25 mouse cellular contexts compared by ENCODE assay signal in genomic region chr14:13399226-13400020, GRCm38 (mm10).
DNase-seq lines count a peak whose midpoint lies in the region; ATAC-seq lines count a peak whose summit lies in the region.
"Had no signal": no experiment of that assay in that cellular context is flagged by ENCODE, and none has a peak within 500 bp of the region (broad histone marks: within the 10 kb centered on the region; RNA-seq: fewer than 3 reads in every experiment).

No protein-coding gene starts in this region.

- no peak overlapping the region for H3K9ac ChIP-seq in kidney, embryonic 14.5 days (ENCODE audit: low read depth, low read length)
- H3K9ac ChIP-seq: embryonic facial prominence, embryonic 12.5 days; heart, embryonic 12.5 days; intestine, embryonic 15.5 days; limb, embryonic 13.5 days; liver, embryonic 12.5 days had no signal

- no peaks in the 10 kb centered on the region for H3K27me3 ChIP-seq in kidney, embryonic 14.5 days (ENCODE audit: control insufficient read depth, insufficient read depth, low read length)
- H3K27me3 ChIP-seq: embryonic facial prominence, embryonic 12.5 days; heart, embryonic 12.5 days; intestine, embryonic 15.5 days; limb, embryonic 13.5 days; liver, embryonic 12.5 days had no signal

- H3K4me3 ChIP-seq in kidney, embryonic 14.5 days (ENCODE audit: low read length), result no peak overlapping the region
- H3K4me3 ChIP-seq: embryonic facial prominence, embryonic 12.5 days; heart, embryonic 12.5 days; hindbrain, embryonic 10.5 days; intestine, embryonic 15.5 days; limb, embryonic 13.5 days; liver, embryonic 12.5 days had no signal

- no peak for DNase-seq in cerebellum, postnatal 4 days (ENCODE audit: low spot score in 2 of 2)
- DNase-seq in kidney, adult 8-10 months, result no peak
- DNase-seq in right cerebral cortex, postnatal 25 days, result peak; percentile 5
- DNase-seq in right cerebral cortex, postnatal 10 days (ENCODE audit: low spot score in 2 of 2), result no peak
- no peak for DNase-seq in lung, postnatal 14 days
- DNase-seq: adrenal gland, adult 8-10 months; cerebellum, adult 8-10 months; gastrocnemius, postnatal 25 days; heart, adult 18-20 months; heart, postnatal 10 days; kidney, postnatal 25 days; lung, adult 18-20 months; lung, postnatal 10 days; thymus, postnatal 14 days had no signal

- H3K36me3 ChIP-seq in kidney, embryonic 14.5 days (ENCODE audit: control insufficient read depth, insufficient read depth, low read length), result no peaks in the 10 kb centered on the region
- H3K36me3 ChIP-seq: embryonic facial prominence, embryonic 12.5 days; heart, embryonic 12.5 days; hindbrain, embryonic 10.5 days; intestine, embryonic 15.5 days; limb, embryonic 13.5 days; liver, embryonic 12.5 days had no signal

- no peak overlapping the region for H3K27ac ChIP-seq in kidney, embryonic 14.5 days (ENCODE audit: low read depth, low read length)
- H3K27ac ChIP-seq: embryonic facial prominence, embryonic 12.5 days; hindbrain, embryonic 10.5 days; intestine, embryonic 15.5 days; limb, embryonic 13.5 days; liver, embryonic 12.5 days had no signal

- no peak overlapping the region for H3K4me2 ChIP-seq in kidney, embryonic 14.5 days (replicated peaks; ENCODE audit: low read depth, low read length)
- H3K4me2 ChIP-seq: embryonic facial prominence, embryonic 12.5 days; heart, embryonic 12.5 days; intestine, embryonic 15.5 days; limb, embryonic 13.5 days; liver, embryonic 12.5 days; midbrain, embryonic 11.5 days had no signal

- 0 out of 2 replicates have a peak, but pooled peaks have one; percentile 52 for ATAC-seq in cerebellum, adult (ENCODE audit: insufficient number of reproducible peaks, low FRiP score, low TSS enrichment)
- peak; percentile 76; the same call in 1 of the 2 replicates for ATAC-seq in kidney, embryonic 14.5 days (ENCODE audit: low FRiP score, low TSS enrichment)
- ATAC-seq: forebrain, embryonic 14.5 days; hindbrain, embryonic 16.5 days; intestine, embryonic 15.5 days; liver, embryonic 12.5 days had no signal

- no peaks in the 10 kb centered on the region for H3K4me1 ChIP-seq in kidney, embryonic 14.5 days (ENCODE audit: control insufficient read depth, insufficient read depth, low read length)
- H3K4me1 ChIP-seq: embryonic facial prominence, embryonic 12.5 days; heart, embryonic 12.5 days; hindbrain, embryonic 10.5 days; intestine, embryonic 15.5 days; limb, embryonic 13.5 days; liver, embryonic 12.5 days had no signal

- WGBS in kidney, embryonic 14.5 days, result 16% methylated on average over 6 of the region's 6 CpGs

- no peaks in the 10 kb centered on the region for H3K9me3 ChIP-seq in kidney, embryonic 14.5 days (ENCODE audit: control insufficient read depth, low read length)
- H3K9me3 ChIP-seq: embryonic facial prominence, embryonic 12.5 days; heart, embryonic 12.5 days; hindbrain, embryonic 10.5 days; intestine, embryonic 15.5 days; limb, embryonic 13.5 days; liver, embryonic 12.5 days had no signal
